Mouse (Mus musculus) midbrain, embryonic 15.5 days (tissue): ENCODE measurements around the gene Spcs2. TPM values are rescaled to one million over a fixed set of nuclear protein-coding genes. Genes with fewer than 3 reads are reported as not detected.

Experiments
- ATAC-seq: fragments of 200-750 bp; cut with Nextera tagmentation; replicated peaks from 2 replicates; pipeline ENCODE4 v1.8.0; 2017; ENCODE audit warnings: moderate TSS enrichment
- H3K27ac ChIP-seq: fragments of 300-500 bp; sonication (generic); 2 replicates; pipeline ENCODE4 v1.5.1; 2015; ENCODE audit warnings: mild to moderate bottlenecking, inconsistent platforms
- H3K27me3 ChIP-seq: fragments of 300-500 bp; sonication (generic); replicated peaks from 2 replicates; pipeline ENCODE4 v1.6.1; 2015; ENCODE audit warnings: inconsistent platforms
- H3K36me3 ChIP-seq: fragments of 300-500 bp; sonication (generic); replicated peaks from 2 replicates; pipeline ENCODE4 v1.6.1; 2015; ENCODE audit warnings: inconsistent platforms
- H3K4me1 ChIP-seq: fragments of 300-500 bp; sonication (generic); 2 replicates; pipeline ENCODE4 v1.6.1; 2015; ENCODE audit warnings: inconsistent platforms
- H3K4me2 ChIP-seq: fragments of 300-500 bp; sonication (generic); 2 replicates; pipeline ENCODE4 v1.6.1; 2015; ENCODE audit warnings: inconsistent platforms, mild to moderate bottlenecking, moderate library complexity
- H3K4me3 ChIP-seq: fragments of 300-500 bp; sonication (generic); 2 replicates; pipeline ENCODE4 v1.5.1; 2015; ENCODE audit warnings: mild to moderate bottlenecking, inconsistent platforms
- H3K9ac ChIP-seq: fragments of 300-500 bp; sonication (generic); 2 replicates; pipeline ENCODE4 v1.6.1; 2015; ENCODE audit warnings: mild to moderate bottlenecking, inconsistent platforms
- H3K9me3 ChIP-seq: fragments of 300-500 bp; sonication (generic); 2 replicates; pipeline ENCODE4 v1.6.1; 2016; ENCODE audit warnings: inconsistent platforms
- WGBS: fragments of 180-500 bp; shearing (Covaris S2); methylation state at CpG from one replicate; pipeline ENCODE4 v1.1.7; 2015; ENCODE audit warnings: mixed read lengths; 5-methylcytosine and 5-hydroxymethylcytosine counted together
- polyA plus RNA-seq: library from polyadenylated mRNA; unstranded; fragments of >200 nt; fragmentation: Nextera tagmentation; extraction: Ambion mirVana; gene quantifications from 2 replicates; pipeline ENCODE4 v1.2.1, GENCODE M21; 2015

Spcs2 gene
- polyA plus RNA-seq, 1 experiment from 2014 or later = 262 TPM

DNA sequence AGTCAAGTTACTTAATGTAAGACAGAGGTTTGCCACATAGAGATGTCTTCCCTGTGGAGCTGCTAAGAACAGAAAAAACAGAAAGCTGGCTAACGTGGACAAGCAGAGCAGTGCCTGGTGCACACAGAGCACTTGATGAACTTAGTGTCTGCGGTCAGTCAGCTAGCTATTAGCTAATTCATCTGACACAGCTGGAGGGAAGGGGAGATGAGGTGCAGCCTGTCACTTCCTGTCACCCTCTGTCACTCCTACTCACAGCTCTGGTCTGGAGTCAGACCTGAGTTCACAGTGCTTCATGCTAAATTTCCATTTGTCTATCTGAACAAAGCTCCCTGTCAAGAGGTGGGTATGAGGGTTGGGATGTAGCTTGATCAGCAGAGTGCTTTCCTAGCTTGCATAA, 69.2 kb downstream of the Spcs2 start:
- no peak for ATAC-seq
- 58% methylated on average over 2 of the region's 2 CpGs for WGBS

DNA sequence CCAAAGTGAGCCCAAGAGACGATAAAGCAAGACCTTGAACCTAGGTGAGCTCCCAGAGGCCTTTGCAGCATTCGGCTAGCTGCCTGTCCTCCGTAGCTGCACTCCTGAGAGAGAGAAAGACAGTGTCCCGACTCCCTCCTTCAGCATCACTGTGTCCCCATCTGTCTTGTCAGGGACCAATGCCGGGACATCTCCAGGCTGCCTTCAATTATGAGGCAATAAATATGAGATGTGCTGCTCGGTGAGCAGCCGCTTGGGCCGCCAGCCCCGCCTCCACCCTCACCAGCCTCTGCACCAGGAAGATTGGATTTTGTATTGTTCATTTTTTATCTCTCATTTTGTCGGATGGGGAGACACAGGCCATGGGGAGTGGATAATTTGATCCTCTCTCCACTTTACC, 72.4 kb downstream of the Spcs2 start:
- Histone ChIP-seq H3K9ac (no peak overlapping the region), H3K4me3 (no peak overlapping the region), H3K4me1 (peaks cover 18% of the 10 kb centered on the region), H3K36me3 (no peaks in the 10 kb centered on the region), H3K4me2 (no peak overlapping the region), H3K27ac (no peak overlapping the region), H3K27me3 (no peaks in the 10 kb centered on the region), H3K9me3 (no peaks in the 10 kb centered on the region)
- ATAC-seq = no peak
- WGBS = 68% methylated on average over 10 of the region's 10 CpGs

More for the DNA sequence above, 69.2 kb downstream of the Spcs2 start:
- Histone ChIP-seq H3K9me3 (no peaks in the 10 kb centered on the region), H3K4me2 (no peak overlapping the region), H3K27ac (no peak overlapping the region), H3K4me3 (no peak overlapping the region), H3K27me3 (0 out of 2 replicates have a peak, but pooled peaks cover 2% of the 10 kb centered on the region), H3K4me1 (peaks cover 28% of the 10 kb centered on the region), H3K9ac (no peak overlapping the region), H3K36me3 (no peaks in the 10 kb centered on the region)

DNA sequence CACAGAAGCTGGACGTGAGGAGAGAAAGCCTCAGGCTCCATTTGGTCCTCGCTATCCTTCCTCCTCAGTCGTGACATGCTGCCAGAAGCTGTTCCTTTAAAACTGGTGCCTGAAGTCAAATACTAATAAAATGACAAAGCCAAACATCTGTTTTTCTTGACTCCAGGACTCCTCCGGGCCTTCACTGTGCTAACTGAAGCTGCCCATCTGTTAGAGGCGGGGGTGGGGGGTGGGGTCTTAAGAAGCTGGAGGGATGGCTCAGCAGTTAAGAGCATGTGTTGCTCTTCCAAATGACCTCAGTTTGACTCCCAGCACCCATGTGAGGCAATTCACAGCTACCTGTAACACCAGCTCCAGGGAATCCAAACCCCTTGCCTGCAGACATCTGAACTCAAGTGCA, 74.7 kb downstream of the Spcs2 start:
- H3K9ac ChIP-seq = no peak overlapping the region
- no peak overlapping the region for H3K27ac ChIP-seq
- WGBS = 68% methylated on average over 5 of the region's 5 CpGs
- no peaks in the 10 kb centered on the region for H3K27me3 ChIP-seq
- peaks cover 6% of the 10 kb centered on the region for H3K4me1 ChIP-seq
- no peak overlapping the region for H3K4me2 ChIP-seq
- H3K4me3 ChIP-seq = no peak overlapping the region
- no peak for ATAC-seq
- no peaks in the 10 kb centered on the region for H3K36me3 ChIP-seq
- no peaks in the 10 kb centered on the region for H3K9me3 ChIP-seq

DNA sequence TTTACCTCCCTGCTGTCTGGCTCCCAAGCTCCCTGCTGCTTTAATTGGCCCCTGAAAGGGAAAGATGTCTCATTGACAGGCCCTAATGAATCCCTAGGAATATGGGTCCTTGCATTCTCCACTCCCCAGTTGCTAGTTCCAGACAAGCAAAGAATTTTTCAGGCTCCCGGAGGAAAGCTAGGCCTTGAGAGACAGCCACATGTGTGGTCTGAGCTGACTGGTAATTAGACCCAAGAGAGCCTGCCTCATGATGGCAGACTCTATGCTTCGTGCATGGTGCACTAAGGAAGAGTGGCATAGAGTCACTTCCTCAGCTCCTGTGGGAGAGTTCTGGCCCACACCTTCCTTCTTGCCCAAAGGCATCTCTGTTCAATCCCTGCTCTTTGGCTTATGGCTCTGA, 75.3 kb downstream of the Spcs2 start:
- ATAC-seq = no peak; the same call in 1 of the 2 replicates
- Histone ChIP-seq H3K4me2 (no peak overlapping the region), H3K9ac (no peak overlapping the region), H3K4me3 (no peak overlapping the region), H3K36me3 (no peaks in the 10 kb centered on the region), H3K27ac (no peak overlapping the region), H3K4me1 (peaks cover 6% of the 10 kb centered on the region), H3K27me3 (no peaks in the 10 kb centered on the region), H3K9me3 (no peaks in the 10 kb centered on the region)
- WGBS = 46% methylated on average over 2 of the region's 2 CpGs

Other genes with a start within 250 kb of the Spcs2 start
- gene Tpbgl, start 236.4 kb downstream of the Spcs2 start, polyA plus RNA-seq = 1.1 and 1.4 TPM in 2 replicates
- gene Slco2b1, start 152.1 kb downstream of the Spcs2 start, polyA plus RNA-seq = 6.0 and 7.2 TPM in 2 replicates
- gene Olfr520, start 133.2 kb downstream of the Spcs2 start, polyA plus RNA-seq = not detected in 2 replicates
- not detected in 2 replicates for gene Olfr521, start 100.0 kb downstream of the Spcs2 start, polyA plus RNA-seq
- 1.7 and 2.0 TPM in 2 replicates for gene Neu3, start 35.0 kb downstream of the Spcs2 start, polyA plus RNA-seq
- 1.0 and 1.1 TPM in 2 replicates for gene Xrra1, start 4.3 kb downstream of the Spcs2 start, polyA plus RNA-seq
- gene Rnf169, start 117.0 kb upstream of the Spcs2 start, polyA plus RNA-seq = 5.7 and 6.2 TPM in 2 replicates
- 0.34 TPM in 1 of 2 replicates, not detected in the other for gene Chrdl2, start 142.7 kb upstream of the Spcs2 start, polyA plus RNA-seq